Mouse (Mus musculus) MEL (cell line): ENCODE measurements around the gene Vps26c.

ENCODE experiments used
- CHD2 ChIP-seq: IDR thresholded peaks from 2 replicates; pipeline ENCODE4 v1.6.1; 2011; ENCODE audit warnings: low read length, improper control_type of control experiment
- CTCF ChIP-seq, 3 experiments: IDR thresholded peaks in 2 of 3; conservative IDR thresholded peaks in 1 of 3; 2 replicates each; pipeline ENCODE4 v1.5.1; 2011 to 2012; ENCODE audit warnings: low read length in 3 of 3, low read depth in 2 of 3, mild to moderate bottlenecking in 2 of 3, improper control_type of control experiment in 1 of 3, inconsistent platforms in 1 of 3, mixed read lengths in 1 of 3, moderate library complexity in 1 of 3; ENCODE audit not compliant: control insufficient read depth in 1 of 3, insufficient read depth in 1 of 3, poor library complexity in 1 of 3, severe bottlenecking in 1 of 3
- EP300 ChIP-seq, 2 experiments: IDR thresholded peaks; 2 replicates each; pipeline ENCODE4 v1.6.1; 2011; ENCODE audit warnings: improper control_type of control experiment in 2 of 2, low read length in 2 of 2, low read depth in 1 of 2, mild to moderate bottlenecking in 1 of 2
- KAT2A ChIP-seq: conservative IDR thresholded peaks from 2 replicates; pipeline ENCODE4 v1.6.1; 2012; ENCODE audit warnings: low read depth, low read length, improper control_type of control experiment, inconsistent platforms
- MAX ChIP-seq: IDR thresholded peaks from 2 replicates; pipeline ENCODE4 v1.6.1; 2011; ENCODE audit warnings: low read length, improper control_type of control experiment
- NELFE ChIP-seq: IDR thresholded peaks from 2 replicates; pipeline ENCODE4 v1.6.1; 2011; ENCODE audit warnings: low read depth, low read length, improper control_type of control experiment
- POLR2A ChIP-seq, 2 experiments: IDR thresholded peaks; 2 replicates each; pipeline ENCODE4 v1.6.1; 2011 to 2012; ENCODE audit warnings: low read length in 2 of 2, mild to moderate bottlenecking in 2 of 2, control low read depth in 1 of 2, improper control_type of control experiment in 1 of 2, low read depth in 1 of 2, moderate library complexity in 1 of 2; ENCODE audit not compliant: control insufficient read depth in 1 of 2, insufficient read depth in 1 of 2, poor library complexity in 1 of 2
- RAD21 ChIP-seq: IDR thresholded peaks from 2 replicates; pipeline ENCODE4 v1.6.1; 2011; ENCODE audit warnings: mild to moderate bottlenecking, low read depth, low read length, improper control_type of control experiment
- SMC3 ChIP-seq: IDR thresholded peaks from 2 replicates; pipeline ENCODE4 v1.6.1; 2011; ENCODE audit warnings: low read depth, low read length, improper control_type of control experiment
- TCF12 ChIP-seq: IDR thresholded peaks from 2 replicates; pipeline ENCODE4 v1.6.1; 2014; ENCODE audit warnings: low read depth, mild to moderate bottlenecking, inconsistent platforms, low read length, improper control_type of control experiment, moderate library complexity
- USF2 ChIP-seq, 2 experiments: IDR thresholded peaks; 2 replicates each; pipeline ENCODE4 v1.6.1; 2011 to 2012; ENCODE audit warnings: improper control_type of control experiment in 2 of 2, low read length in 2 of 2, borderline replicate concordance in 1 of 2, inconsistent platforms in 1 of 2, low read depth in 1 of 2, mild to moderate bottlenecking in 1 of 2; ENCODE audit not compliant: insufficient read depth in 1 of 2

DNA sequence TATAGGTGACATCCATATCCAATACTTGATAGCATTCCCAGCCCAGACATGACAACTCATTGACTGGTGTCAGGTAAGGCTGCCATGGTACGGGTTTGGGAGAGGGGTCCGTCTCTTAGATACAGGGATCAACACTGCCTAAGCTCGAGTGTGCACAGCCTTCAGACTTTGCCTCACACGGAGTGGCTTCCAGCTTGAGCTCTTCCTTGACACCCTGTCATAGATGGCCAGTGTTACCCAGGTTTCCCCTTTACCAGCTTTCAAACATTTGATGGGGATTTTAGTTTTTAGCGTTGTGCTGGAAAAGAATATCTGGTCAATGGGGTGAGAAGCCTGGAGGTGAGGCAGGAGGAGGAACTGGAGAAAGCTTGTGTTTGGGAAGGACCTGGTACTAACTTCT, 41.1 kb upstream of the Vps26c start:
- TF ChIP-seq POLR2A (IDR thresholded peaks at IDR 0.05; ENCODE audit: control insufficient read depth in 1 of 2, insufficient read depth in 1 of 2, low read depth in 1 of 2, low read length in 2 of 2, poor library complexity in 1 of 2) (no peak), TCF12 (no peak), KAT2A (no peak), EP300 (IDR thresholded peaks at IDR 0.05; ENCODE audit: low read depth in 1 of 2, low read length in 2 of 2) (no peak), USF2 (IDR thresholded peaks at IDR 0.05; ENCODE audit: borderline replicate concordance in 1 of 2, insufficient read depth in 1 of 2, low read depth in 1 of 2, low read length in 2 of 2) (no peak), CTCF (IDR thresholded peaks at IDR 0.05 in 2 of 3, conservative IDR thresholded peaks at IDR 0.05 in 1 of 3; ENCODE audit: control insufficient read depth in 1 of 3, insufficient read depth in 1 of 3, low read depth in 2 of 3, low read length in 3 of 3, poor library complexity in 1 of 3, severe bottlenecking in 1 of 3) (no peak), CHD2 (no peak), SMC3 (no peak), NELFE (no peak), RAD21 (no peak), MAX (no peak)
